Mouse (Mus musculus) liver, adult 2 months (tissue): ENCODE results near the gene Eif2ak3.

Experiments
- CTCF ChIP-seq: fragments of 200-500 bp; IDR thresholded peaks from 2 replicates; pipeline ENCODE4 v1.5.1; 2011; ENCODE audit warnings: low read depth, low read length, control low read depth
- POLR2A ChIP-seq: fragments of 200-500 bp; IDR thresholded peaks from 2 replicates; pipeline ENCODE4 v1.6.1; 2011; ENCODE audit warnings: low read length, control low read depth; ENCODE audit not compliant: insufficient read depth; ENCODE audit errors: extremely low read depth

DNA sequence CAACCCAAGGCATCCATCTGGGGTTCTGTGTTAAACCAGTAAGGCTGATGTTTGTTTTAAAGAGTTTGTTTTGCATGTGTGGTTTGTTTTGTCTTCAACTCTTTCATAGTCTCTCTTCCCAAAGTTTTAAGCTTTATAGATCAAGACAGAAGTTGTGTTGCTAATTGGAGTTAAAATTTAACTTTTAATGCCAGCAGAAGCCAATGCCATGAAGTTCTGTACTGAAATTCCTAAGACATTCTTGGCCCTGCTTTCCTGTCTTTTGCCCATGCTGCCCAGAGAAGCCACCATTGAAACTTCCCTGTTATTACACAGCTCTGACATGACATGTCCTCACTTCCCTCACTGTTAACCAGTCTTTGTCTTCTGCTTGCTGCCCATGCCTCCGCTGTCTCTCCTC lies 30.7 kb downstream of the Eif2ak3 start:
- TF ChIP-seq CTCF, result no peak
- TF ChIP-seq POLR2A, result no peak
